Mouse (Mus musculus) liver, postnatal 0 days (tissue): ENCODE results near the gene Srp72. TPM values are rescaled to one million over a fixed set of nuclear protein-coding genes. Genes with fewer than 3 reads are reported as not detected.
"Not testable (repeated sequence)": the region's sequence is repeated elsewhere in the genome, so short reads cannot be mapped to it uniquely, and the experiment has no call there.

ENCODE experiments used
- ATAC-seq: fragments of 200-750 bp; cut with Nextera tagmentation; 2 replicates; pipeline ENCODE4 v1.8.0; 2017; ENCODE audit warnings: mild to moderate bottlenecking, moderate library complexity
- DNase-seq: peaks from one replicate; pipeline ENCODE4 v3.0.0-alpha.2; 2016
- H3K27ac ChIP-seq: fragments of 300-500 bp; sonication (generic); 2 replicates; pipeline ENCODE4 v1.5.1; 2014; ENCODE audit warnings: antibody characterized with exemption, moderate library complexity, mild to moderate bottlenecking, low read depth
- H3K27me3 ChIP-seq: fragments of 300-500 bp; sonication (generic); 2 replicates; pipeline ENCODE4 v1.6.1; 2014; ENCODE audit warnings: low read length, control low read depth, mixed read lengths; ENCODE audit not compliant: insufficient read depth
- H3K36me3 ChIP-seq: fragments of 300-500 bp; sonication (generic); replicated peaks from 2 replicates; pipeline ENCODE4 v1.6.1; 2014; ENCODE audit warnings: mild to moderate bottlenecking, control low read depth, low read length, moderate library complexity, mixed read lengths; ENCODE audit not compliant: insufficient read depth
- H3K4me1 ChIP-seq: fragments of 300-500 bp; sonication (generic); 2 replicates; pipeline ENCODE4 v1.6.1; 2014; ENCODE audit warnings: antibody characterized with exemption, mild to moderate bottlenecking, control low read depth; ENCODE audit not compliant: insufficient read depth
- H3K4me2 ChIP-seq: fragments of 300-500 bp; sonication (generic); 2 replicates; pipeline ENCODE4 v1.6.1; 2014; ENCODE audit warnings: low read depth, mild to moderate bottlenecking, low read length, moderate library complexity, mixed read lengths
- H3K4me3 ChIP-seq: fragments of 300-500 bp; sonication (generic); 2 replicates; pipeline ENCODE4 v1.5.1; 2014; ENCODE audit warnings: low read depth, low read length
- H3K9ac ChIP-seq: fragments of 300-500 bp; sonication (generic); replicated peaks from 2 replicates; pipeline ENCODE4 v1.6.1; 2014; ENCODE audit warnings: mild to moderate bottlenecking, moderate library complexity
- H3K9me3 ChIP-seq: fragments of 300-500 bp; sonication (generic); 2 replicates; pipeline ENCODE4 v1.6.1; 2016; ENCODE audit warnings: mild to moderate bottlenecking, control low read depth, low read length, mixed read lengths
- CTCF ChIP-seq: sonication (generic); IDR thresholded peaks from 2 replicates; pipeline ENCODE4 v1.5.1; 2016; ENCODE audit warnings: antibody characterized with exemption, low read depth
- EP300 ChIP-seq: IDR thresholded peaks from 2 replicates; pipeline ENCODE4 v1.6.1; 2016; ENCODE audit warnings: antibody characterized with exemption, low read depth, mild to moderate bottlenecking
- WGBS: fragments of 180-500 bp; shearing (Covaris S2); extraction: QIAGEN DNeasy Blood & Tissue Kit; methylation state at CpG from one replicate; pipeline ENCODE4 v1.1.7; 2014; ENCODE audit not compliant: insufficient replicate concordance; 5-methylcytosine and 5-hydroxymethylcytosine counted together
- polyA plus RNA-seq: library from polyadenylated mRNA; unstranded; fragments of >200 nt; fragmentation: Nextera tagmentation; extraction: Ambion mirVana; gene quantifications from 2 replicates; pipeline ENCODE4 v1.2.1, GENCODE M21; 2015

Srp72 gene
- polyA plus RNA-seq, 1 experiment from 2014 or later, result 34.4 TPM

DNA sequence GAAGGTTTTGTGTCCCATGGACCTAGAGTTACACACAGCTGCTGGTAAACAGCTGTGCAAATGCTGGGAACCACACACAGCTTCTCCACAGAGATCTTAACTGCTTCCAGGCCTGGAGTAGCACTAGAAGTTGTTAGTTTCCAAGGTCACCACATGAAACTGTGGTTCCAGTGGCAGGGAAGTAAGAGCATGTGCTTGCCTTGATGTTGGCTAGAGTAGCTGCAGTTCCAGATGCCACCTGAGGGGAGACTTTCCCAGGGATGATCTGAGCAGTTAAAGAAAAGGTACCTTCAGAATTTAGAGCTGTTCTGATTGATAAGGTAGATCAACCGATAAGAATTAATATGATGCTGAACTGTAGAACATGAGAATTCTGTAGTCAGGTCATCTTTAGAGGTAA is 16.5 kb upstream of the Srp72 start:
- peak; percentile 32; the same call in 1 of the 2 replicates for TF ChIP-seq CTCF
- no peak for TF ChIP-seq EP300
- Histone ChIP-seq H3K4me2 (no peak overlapping the region), H3K9me3 (no peaks in the 10 kb centered on the region), H3K36me3 (peaks cover 69% of the 10 kb centered on the region), H3K27me3 (no peaks in the 10 kb centered on the region), H3K4me1 (peaks cover 20% of the 10 kb centered on the region), H3K9ac (no peak overlapping the region), H3K27ac (no peak overlapping the region), H3K4me3 (no peak overlapping the region)
- DNase-seq (no peak), ATAC-seq (no peak)
- WGBS, result 93% methylated on average over 1 of the region's 1 CpGs

DNA sequence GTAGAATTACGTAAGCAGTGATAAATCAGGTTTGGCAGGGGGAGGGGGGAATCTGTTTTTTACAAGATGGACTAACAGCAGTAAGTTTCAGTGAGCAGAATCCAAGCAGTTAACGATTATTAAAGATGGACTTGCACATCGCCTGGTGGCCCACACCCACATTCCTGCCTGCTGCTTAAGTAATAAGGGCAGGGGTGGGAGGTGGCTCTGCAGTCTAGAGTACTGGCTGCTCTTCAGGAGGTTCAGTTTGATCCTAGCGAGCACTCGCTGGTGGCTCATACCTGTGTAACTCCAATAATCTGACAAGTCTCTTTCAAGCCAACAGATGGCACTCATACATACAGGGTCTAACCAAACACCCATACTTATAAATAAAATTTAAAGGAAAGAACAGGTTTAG is 14.9 kb upstream of the Srp72 start:
- 90% methylated on average over 5 of the region's 5 CpGs for WGBS
- DNase-seq, result no peak
- H3K4me2 ChIP-seq, result no peak overlapping the region
- no peak overlapping the region for H3K4me3 ChIP-seq
- no peak overlapping the region for H3K27ac ChIP-seq
- H3K36me3 ChIP-seq, result peaks cover 83% of the 10 kb centered on the region
- no peaks in the 10 kb centered on the region for H3K27me3 ChIP-seq
- no peaks in the 10 kb centered on the region for H3K9me3 ChIP-seq
- ATAC-seq, result no peak
- H3K9ac ChIP-seq, result no peak overlapping the region
- TF ChIP-seq CTCF (no peak), EP300 (no peak)
- peaks cover 9% of the 10 kb centered on the region; the same call in 1 of the 2 replicates for H3K4me1 ChIP-seq

- H3K36me3 ChIP-seq, result peaks cover 79% of the 10 kb centered on the region
- H3K4me1 ChIP-seq, result no peaks in the 10 kb centered on the region
- H3K27me3 ChIP-seq, result no peaks in the 10 kb centered on the region
- 87% methylated on average over 11 of the region's 11 CpGs for WGBS
- TF ChIP-seq EP300 (no peak), CTCF (no peak)
- H3K4me3 ChIP-seq, result no peak overlapping the region
- H3K9me3 ChIP-seq, result no peaks in the 10 kb centered on the region
- H3K9ac ChIP-seq, result no peak overlapping the region
- ATAC-seq, result no peak
- no peak for DNase-seq
- no peak overlapping the region for H3K27ac ChIP-seq
- no peak overlapping the region for H3K4me2 ChIP-seq
Observed at GRCm38 (mm10) chr5:76962545-76962944, 11.9 kb upstream of the Srp72 start.

GRCm38 (mm10) chr5:76964651-76965050 is 9.8 kb upstream of the Srp72 start:
- H3K27me3 ChIP-seq, result no peaks in the 10 kb centered on the region
- no peak overlapping the region for H3K4me2 ChIP-seq
- no peak overlapping the region for H3K27ac ChIP-seq
- peak; percentile 41 for TF ChIP-seq CTCF
- no peak for TF ChIP-seq EP300
- WGBS, result 83% methylated on average over 3 of the region's 3 CpGs
- no peaks in the 10 kb centered on the region for H3K4me1 ChIP-seq
- no peaks in the 10 kb centered on the region for H3K9me3 ChIP-seq
- ATAC-seq (no peak), DNase-seq (no peak)
- H3K36me3 ChIP-seq, result peaks cover 79% of the 10 kb centered on the region
- no peak overlapping the region for H3K4me3 ChIP-seq
- H3K9ac ChIP-seq, result no peak overlapping the region

DNA sequence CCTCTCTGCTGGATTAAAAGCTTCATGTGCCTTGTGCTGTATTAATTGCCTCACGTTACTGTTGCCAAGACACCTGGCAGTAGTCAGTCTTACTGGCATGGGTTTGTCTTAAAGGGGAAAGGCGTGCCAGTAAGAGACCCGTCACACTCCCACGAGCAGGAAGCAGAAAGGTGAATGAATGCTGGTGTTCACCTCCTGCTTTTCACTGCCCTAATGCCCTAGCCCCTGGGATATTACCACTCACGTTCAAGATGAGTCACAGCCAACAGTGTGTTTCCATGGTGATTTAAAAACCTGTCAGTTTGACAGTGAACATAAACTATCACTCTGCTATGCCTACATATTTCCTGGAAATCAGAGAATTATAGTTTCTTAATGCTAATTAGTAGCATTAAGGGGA is 5.2 kb upstream of the Srp72 start:
- Histone ChIP-seq H3K9me3 (no peaks in the 10 kb centered on the region), H3K27me3 (no peaks in the 10 kb centered on the region), H3K36me3 (peaks cover 41% of the 10 kb centered on the region), H3K4me1 (peaks cover 9% of the 10 kb centered on the region), H3K27ac (no peak overlapping the region), H3K4me3 (no peak overlapping the region), H3K4me2 (no peak overlapping the region), H3K9ac (no peak overlapping the region)
- TF ChIP-seq EP300, result no peak
- no peak for TF ChIP-seq CTCF
- ATAC-seq (no peak), DNase-seq (no peak)
- 79% methylated on average over 5 of the region's 5 CpGs for WGBS

DNA sequence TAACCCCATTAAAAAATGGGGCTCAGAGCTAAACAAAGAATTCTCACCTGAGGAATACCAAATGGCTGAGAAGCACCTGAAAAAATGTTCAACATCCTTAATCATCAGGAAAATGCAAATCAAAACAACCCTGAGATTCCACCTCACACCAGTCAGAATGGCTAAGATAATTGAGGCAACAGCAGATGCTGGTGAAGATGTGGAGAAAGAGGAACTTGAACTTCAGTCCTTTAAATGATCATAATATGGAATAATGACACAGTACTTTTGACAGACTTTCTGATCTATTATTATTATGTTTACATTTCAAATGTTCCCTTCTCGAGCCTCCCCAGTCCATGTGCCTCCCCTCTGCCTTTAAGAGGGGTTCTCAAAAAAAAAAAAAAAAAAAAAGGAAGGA is 3.4 kb upstream of the Srp72 start:
- not testable (repeated sequence) for H3K27ac ChIP-seq, H3K27me3 ChIP-seq, DNase-seq, H3K4me2 ChIP-seq, ATAC-seq, H3K4me3 ChIP-seq, H3K9me3 ChIP-seq, H3K9ac ChIP-seq
- 69% methylated on average over 1 of the region's 1 CpGs for WGBS
- peaks cover 14% of the 10 kb centered on the region for H3K4me1 ChIP-seq
- peaks cover 33% of the 10 kb centered on the region for H3K36me3 ChIP-seq

GRCm38 (mm10) chr5:76973488-76973887 is 995 bp upstream of the Srp72 start:
- TF ChIP-seq EP300 (no peak), CTCF (no peak)
- Histone ChIP-seq H3K27ac (peak overlapping the region; percentile 40; the same call in 1 of the 2 replicates), H3K9ac (peak overlapping the region; percentile 96), H3K4me2 (peak overlapping the region; percentile 91), H3K36me3 (peaks cover 23% of the 10 kb centered on the region), H3K4me1 (peaks cover 14% of the 10 kb centered on the region), H3K4me3 (peak overlapping the region; percentile 100), H3K9me3 (no peaks in the 10 kb centered on the region), H3K27me3 (no peaks in the 10 kb centered on the region)
- DNase-seq (no peak), ATAC-seq (no peak)
- WGBS, result 36% methylated on average over 3 of the region's 3 CpGs
